Mouse (Mus musculus) 3T3-L1 (cell line): ENCODE measurements around the gene Hoxd13.

Experiments
- DNase-seq: peaks from one replicate; pipeline ENCODE4 v3.0.0-alpha.2; 2015; ENCODE audit warnings: low read depth, low spot score

Hoxd13 gene

DNA sequence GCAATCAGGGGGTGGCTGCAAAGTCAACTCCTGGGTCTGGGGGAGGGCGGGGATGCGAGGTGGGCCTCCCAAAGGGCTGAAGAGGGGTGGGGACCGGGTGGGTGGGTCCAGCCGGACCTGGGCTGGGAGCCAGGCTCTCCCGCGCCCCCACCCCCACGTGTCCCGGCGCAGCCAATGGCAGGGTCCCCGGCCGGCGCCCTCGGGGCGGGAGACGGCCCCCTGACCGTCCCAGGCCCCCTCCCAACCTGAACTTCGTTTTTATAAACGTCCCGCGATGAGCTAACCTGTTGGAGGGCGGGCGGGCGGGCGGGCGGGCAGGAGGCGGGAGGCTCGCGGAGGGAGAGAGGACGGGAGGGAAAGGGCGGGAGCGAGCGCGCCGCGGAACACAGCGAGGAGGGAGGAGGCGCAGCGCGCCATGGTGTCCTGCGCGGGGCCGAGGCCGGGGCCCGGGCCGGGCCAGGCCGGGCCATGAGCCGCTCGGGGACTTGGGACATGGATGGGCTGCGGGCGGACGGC lies at the start of gene Hoxd13:
Gene Hoxd13 (plus strand): TSS at position 469 of the 516 bp plus-strand sequence.
- DNase-seq: no peak

DNA sequence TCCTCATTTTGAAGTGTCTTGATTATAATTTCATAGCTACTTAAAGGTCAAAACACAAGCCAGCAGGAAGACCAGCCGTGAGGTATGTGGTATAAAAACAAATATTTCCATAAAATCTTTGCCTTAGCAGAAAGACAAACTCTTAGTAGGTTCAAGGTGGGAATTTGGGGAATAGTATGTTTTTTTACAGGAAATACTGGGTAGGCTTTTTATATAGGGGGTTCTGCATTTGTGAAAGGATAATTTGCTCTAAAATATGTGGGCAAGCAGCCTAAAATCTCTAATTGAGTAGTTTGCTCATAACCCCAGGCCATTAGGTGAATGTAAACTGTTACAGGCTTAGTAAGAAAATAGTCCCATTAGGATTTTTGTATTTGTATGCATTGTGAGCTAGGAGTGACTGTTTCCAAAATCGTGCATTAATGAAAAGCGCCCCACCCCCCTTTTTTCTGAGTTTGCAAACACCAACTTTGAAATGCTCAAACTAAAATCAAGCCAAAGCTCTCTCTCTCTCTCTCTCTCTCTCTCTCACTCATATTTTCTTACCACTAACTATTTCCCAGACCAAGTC lies 48.3 kb upstream of the Hoxd13 start:
- DNase-seq: no peak

DNA sequence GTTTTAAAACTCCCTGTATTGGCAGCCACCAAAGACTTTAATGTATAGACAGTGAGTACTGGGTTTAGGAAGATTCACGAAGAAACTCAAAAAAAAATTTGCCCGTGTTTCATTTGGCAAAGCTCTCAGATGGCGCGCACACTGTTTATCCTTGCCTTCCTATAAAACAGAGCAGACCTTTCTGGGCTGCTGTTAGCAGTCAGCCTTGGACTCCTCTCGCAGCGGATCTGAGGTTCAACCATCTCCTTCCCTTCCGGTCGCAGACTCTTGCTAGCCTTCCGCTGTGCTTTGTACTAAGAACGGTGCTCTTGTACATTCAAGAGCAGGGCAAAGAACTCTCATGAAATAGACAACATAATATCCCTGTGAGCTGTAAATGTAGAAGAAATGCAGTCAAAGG lies 47.7 kb upstream of the Hoxd13 start:
- DNase-seq: no peak

DNA sequence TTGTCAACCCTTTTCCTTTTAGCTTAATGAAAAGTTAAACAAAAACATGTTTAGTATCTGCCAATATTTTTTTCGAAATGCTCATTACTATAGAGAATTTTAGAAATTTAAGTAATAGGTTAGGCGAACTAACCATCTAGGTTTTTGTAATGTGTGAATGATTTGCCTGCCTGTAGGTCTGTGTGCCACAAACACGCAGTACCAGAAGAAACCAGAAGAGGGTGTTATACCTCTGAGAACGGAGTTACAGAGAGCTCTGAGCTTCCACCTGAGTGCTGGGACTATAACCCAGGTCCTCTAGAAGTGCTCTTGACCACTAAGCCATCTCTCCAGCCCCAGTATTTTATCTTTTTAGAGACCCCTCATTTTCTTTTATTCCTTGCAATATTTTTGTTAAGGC lies 32.7 kb upstream of the Hoxd13 start:
- no peak for DNase-seq

DNA sequence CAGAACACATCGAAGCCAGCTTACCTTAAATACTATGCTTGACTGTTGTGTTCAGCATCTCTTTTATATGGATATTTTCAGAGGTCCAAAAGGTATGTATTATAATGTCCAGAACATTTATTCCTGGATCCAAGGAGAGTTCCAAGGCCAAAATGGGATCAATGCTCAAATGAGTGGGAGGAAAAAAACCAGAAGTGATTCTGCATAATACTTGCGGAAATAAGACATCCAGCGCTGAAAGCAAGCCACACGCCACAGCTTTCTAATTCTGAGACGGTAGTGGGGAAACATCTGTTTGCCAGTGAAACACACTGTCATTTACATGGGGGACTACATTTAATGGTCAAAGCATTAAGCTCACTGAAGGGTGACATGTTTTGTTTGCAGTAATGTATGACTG lies 25.7 kb upstream of the Hoxd13 start:
- DNase-seq: no peak

DNA sequence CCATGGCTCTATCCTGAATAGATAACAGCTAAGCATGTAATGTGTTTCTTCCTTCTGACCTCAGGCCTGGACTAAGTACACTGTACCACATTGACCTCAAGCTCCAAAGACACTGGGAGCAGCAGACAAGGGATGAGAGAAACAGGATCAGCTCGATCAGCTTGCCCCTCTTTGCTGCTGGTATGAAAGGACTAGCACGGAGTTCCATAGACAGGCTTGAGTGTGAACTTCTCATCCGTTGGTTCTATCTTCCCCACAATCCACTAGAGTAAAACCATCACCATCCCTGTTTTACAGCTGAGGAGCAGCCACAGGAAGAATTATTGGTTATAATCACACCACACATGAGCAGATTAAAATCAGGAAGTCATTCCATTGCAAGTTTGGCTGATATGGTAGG lies 22.5 kb upstream of the Hoxd13 start:
- DNase-seq: no peak

DNA sequence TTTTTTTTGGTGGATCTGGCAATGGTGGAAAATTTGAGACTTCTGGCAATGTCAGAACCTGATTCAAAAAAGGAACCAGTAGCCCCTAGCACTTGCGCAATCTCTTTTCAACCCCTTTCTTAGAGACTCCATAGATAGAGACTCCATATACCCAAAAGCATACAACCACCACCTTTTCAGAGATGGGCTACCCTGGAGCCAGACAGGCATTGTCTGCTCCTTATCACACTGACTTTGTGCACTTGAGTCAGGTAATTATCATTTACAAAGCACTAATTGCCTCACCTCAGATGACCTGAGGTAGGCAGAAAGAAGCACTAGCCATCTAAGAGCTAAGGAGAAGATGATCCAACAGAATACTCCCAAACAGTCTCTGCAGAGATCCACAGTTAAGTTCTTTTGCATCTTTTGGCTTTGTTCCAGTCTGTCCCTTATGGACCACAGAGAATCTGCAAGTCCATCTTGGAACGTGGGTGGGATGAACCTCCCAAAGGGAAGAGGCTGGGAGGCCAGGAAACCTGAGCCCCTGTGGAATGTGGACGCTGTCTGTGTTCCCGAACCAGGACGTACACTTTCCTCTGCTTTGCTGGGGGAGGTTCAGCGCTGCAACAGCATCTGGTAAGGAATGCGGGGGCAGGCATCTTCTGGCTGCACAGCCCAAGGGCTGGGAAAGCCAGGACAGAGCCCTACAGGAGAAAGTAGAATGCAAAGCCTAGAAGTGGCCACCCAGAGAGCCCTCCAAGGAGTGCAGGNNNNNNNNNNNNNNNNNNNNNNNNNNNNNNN lies 20.8 kb upstream of the Hoxd13 start:
- DNase-seq: no peak

DNA sequence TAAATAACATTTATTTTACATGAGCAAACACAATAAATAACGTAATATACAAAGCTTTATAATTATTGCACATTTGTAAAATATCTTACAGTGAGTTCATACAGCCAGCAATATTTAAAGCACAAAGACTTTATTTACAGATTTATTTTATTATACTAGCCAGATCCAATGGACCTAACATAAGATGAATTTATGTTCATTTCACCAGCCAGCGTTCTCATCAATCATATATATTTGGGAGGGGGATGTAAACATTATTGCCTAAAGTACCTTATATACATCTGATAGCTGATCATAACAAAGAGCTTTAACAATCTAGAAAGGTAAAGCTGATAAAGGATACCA lies 15.1 kb upstream of the Hoxd13 start:
- no peak for DNase-seq

DNA sequence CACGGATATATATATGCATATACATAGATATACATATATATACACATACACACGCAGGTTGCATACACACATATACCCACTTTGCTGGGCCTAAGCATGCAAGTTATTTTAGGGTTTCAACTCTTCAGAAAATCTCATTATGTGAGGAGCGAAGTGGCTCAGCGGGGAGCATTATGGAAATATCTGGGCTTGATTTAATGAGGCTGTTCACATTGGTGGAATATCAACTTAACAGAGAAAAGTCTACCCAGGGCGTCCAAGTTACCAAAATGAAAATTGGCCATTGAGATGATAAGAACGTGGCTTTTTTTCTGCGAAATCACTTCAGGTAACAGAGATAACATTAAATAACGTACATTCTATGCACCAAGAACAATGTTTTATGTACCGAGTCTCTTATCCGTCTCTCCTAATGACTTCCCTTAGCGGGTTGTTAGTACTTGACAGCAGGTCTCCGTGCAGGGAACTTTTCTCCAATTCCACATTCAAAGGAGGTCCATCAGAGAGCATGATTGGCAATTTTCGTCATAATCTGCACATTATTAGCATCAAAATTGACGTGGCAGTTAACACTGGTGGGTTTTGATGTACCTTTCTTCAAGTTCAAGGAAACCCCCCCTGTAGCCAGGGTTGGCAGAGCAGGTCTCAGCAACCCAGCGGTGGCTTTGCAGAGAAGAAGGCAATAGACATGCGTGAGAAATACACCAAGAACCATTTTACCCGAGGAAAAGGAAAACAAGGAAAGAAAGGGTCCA lies 14.2 kb upstream of the Hoxd13 start:
- DNase-seq: no peak

DNA sequence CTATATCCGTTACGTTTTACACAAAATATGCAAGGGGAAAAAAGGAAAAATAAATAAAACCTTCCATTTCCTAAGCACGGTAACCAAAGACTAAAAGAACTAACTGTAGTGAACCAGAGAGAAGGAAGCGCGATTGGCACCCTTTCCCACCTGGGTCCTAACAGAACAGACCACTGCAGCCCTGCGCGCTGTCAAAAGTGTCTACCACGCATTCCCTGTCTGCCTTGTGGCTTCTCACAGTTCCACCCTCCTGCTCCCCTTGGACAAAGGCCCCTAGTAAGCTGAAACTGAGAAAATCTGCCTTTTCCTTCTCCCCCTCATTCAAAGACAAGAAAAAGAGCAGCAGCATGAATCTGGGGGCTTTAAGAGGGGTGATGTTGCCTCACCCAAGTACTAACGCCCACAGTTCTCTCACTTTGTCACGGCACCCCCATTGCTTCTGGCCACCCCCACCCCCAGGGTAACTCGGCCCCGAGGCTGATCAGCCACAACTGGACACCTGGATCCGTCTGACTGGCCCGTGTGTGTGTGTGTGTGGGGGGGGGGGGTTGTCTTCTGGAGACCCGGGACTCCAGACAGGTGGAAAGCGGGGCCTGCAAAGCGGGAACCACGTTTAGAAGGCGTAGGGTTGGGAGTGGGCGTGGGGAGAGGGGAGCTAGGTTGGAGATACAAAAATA lies 13.2 kb upstream of the Hoxd13 start:
- DNase-seq: no peak

DNA sequence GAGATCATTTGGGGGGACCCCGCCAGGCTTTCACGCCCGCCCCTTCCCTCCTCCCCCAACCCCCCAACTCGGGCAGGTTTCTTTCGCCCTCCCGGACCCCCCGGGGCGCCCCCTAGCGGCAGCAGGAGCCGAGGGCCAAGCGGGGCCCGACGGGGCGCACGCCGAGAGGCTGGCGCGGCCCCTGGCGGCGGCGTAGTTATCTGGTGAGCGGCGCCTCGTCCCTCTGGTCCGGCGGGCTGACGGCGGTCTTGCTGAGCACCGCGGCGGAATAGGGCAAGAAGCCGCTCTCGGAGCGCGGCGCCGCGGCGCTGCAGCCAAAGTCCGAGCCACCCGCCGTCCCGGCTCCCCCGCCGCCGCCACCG lies 12.7 kb upstream of the Hoxd13 start:
- DNase-seq: no peak

DNA sequence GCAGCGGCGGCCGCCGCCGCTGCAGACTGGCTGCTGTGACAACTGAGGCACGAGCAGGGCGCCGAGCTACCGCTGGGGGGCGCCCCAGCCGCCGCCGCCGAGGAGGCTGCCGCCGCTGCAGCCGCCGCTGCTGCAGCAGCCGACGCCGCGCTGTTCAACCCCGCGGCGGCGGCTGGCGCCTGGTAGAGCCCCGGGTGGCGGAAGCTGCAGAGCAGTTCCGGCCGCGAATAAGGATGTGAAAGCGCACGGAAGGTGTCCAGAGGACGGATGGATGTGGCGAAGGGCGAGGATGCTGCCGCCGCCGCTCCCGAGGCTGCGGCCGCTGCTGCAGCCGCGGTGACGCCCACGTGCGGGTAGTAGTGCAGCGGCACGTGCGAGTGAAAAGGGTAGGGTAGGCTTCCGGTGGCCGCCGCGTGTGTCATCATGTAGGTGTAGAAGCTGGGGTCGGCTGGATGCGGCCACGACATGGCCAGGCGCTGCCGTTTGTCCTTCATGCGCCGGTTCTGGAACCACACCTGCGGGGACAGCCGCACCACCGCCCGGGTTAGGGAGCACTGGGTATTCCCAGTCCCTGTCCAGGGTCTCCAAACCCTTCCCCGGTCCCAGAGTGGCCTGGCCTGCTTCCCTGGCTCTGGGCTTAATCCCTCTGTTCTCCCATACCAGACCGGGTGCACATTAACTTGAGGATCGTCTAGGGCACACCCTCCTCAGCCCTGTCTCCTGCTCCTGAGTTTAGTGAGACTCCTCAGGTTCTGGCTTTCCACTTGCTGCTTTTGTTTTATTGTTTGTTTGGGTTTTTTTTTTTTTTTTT lies 12.1 kb upstream of the Hoxd13 start:
- no peak for DNase-seq

DNA sequence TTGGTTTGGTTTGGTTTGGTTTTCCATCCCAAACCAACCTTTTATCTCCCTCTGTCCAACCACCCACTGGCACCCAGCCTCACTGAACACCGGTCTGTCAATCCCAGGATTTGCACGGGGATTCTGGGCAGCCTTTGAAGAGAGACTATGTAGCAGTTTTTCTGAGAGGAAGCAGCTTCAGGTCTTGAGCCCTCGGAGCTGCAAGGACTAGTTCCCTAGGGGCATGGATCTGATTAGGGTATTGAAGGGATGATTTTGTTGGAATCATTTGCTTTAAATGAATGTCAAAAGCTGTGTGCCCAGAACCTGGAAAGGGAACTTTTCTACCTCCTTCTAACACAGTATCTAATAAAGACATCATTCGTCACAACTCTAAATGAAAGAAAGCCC lies 11.5 kb upstream of the Hoxd13 start:
- no peak for DNase-seq

DNA sequence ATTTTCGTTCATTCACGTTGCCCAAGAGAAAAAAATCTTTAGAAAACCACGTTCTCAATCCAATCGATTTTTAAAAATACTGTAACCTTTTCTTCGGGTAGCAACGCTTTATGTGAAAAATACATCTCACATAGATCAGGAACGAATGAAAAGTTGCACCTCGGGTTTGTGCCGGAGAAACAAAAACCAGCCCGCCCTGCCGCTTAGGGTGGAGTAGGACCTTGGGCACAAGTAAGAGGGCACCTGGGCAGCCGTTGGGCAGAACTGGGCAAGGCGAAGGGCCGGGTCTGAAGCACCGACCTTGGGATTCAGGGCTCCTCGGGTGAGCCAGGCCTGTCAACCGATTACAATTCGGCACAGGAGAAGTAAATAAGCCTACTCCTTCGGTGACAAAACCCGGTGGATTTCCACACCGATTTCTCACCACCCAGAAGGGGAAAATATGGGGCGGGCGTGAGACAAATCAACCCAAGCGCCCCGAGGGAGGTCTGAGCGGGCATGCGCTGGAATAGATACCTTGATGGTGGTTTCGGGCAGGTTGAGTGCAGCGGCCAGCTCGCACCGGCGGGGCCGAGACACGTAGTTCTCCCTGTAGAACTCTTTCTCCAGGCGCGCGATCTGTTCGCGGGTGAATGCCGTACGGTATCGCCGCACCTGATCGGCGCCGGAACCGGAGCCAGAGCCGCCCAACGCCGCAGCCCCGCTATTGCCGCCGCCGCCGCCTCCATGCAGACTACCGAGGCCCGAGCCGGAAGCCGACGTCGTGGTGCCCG lies 10.7 kb upstream of the Hoxd13 start:
- DNase-seq: no peak

DNA sequence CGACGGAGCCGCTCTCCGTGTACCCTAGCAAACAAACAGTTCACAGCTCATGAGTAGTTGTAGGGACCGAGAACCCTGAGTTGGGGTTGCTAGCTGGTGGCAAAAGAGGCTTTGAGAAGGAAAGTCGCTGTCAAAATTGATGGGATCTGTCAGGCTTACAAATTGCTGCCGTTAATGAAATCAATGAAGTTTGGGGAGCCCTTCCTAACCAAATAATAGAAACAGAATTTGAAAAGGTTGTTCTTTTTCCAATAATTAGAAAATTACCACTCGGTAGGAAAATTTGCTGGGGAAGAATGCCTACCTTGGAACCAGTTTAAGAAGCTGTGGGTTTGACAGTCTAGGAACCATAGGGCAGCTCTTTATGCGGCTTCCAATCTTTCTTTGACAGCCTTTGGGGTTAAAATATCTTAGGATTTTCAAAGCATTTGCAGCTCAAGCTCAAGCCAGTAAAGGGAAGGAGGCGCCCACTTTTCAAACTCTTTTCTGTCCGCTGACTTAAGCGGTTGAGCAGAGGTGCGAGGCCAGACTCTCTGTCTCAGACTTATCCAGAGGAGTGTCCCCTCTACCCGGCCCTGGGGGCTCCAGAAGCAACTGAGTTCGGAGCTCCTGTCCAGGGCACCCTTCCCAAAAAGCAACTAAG lies 10.0 kb upstream of the Hoxd13 start:
- DNase-seq: no peak

DNA sequence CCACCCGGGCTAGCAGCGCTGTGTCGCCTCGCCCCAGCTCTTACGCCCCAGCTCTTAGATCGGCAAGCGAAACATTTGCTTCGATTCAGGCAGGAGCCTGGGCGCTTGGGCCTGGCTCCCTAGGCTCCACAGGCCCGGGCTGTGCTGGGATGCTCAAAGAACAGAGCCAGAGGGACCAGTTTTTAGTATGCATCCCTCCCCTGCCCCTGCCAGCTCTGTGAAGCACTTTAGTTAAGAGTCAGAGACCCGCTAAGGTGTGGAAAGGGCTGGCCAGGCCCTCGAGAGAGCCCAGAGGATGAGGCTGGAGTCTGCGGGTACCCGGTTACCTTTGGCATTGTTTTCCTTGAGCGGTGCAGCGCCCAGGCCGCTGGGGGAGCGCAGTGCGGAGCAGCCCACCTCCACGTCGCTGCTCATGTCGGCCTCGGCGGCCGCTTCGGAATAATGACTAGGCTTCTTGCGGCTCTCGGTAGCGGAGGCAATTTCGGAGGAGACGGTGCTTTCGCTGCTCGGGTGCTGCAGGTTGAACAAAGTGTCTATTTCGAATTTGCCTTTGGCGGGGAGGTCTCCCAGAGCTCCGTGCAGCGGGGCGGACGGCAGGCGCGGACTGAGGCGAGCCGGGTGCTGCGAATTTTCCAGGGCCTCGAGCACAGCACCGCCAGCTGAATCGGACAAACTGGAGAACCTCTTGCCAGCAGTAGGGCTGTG lies 9.3 kb upstream of the Hoxd13 start:
- no peak for DNase-seq

DNA sequence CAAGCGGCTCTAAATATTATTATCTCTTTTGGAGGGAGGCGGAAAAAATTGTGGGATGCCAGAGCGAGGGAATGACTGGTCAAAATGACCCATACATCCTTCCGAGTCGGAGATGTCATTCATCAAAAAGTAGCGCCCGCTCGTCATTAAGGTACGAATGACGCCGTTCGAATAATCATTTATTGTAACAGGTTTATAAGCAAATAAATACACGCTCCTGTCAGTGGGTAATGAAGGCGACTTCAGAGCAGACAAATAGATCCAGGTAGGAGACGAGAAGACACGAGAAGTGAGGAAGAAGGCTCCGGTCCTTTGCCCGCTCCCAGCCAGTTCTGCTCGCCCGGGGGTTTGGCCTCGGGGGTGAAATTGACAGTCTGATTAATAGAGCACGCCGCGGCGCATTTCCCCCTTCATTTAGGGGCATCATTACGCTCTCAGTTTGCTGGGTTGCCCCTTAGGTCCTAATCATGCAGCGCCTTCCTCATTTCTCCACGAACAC lies 8.6 kb upstream of the Hoxd13 start, which contains the start of gene Evx2:
Gene Evx2 (minus strand): TSS at position 51 of the 499 bp plus-strand sequence.
- DNase-seq: no peak

DNA sequence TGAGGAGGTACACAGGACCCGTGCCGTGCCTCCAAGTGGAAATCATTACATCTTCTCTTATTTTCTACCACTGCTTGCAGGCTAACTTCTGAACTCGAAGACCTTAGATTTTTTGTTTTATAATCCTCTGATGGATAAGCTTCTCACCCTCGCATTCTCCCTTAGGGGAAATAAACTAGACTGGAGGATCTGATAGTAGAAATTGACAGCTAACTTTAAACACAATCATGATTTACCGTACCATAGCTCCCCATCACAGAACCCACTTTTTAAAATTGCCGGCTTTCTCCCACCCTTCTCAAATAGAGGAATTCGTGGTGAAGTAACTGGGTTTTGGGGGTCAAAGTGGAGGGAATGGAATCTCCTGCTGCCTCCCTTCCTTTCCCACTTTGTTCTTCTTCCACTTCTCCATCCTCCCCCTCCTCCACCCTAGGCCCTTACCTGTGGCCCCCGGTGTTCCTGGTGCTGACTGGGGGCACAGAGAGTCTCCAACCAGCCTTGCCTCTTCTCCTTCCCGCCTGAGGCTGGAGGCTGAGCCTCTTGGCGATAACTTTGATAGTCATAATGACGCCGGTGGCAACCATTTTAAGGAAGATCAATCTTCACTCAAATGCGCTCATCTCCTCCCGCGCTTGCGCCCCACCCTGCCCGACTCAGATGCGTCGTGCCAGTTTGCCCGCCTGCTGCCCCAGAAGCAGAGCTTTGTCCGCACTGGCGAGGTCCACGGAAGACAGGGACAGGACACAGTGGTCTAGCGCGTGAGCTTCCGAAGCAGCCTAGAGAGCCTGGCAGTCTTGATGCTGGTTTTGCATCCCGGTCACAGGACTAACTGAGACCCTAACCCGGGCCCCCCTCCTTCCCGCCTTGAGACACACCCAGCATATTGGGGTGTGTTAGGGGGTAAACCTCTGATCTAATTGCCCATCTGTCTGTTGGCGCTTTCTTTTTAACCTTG lies 7.4 kb upstream of the Hoxd13 start:
- DNase-seq: no peak
